Mouse (Mus musculus) hindbrain, embryonic 11.5 days (tissue): ENCODE data around the gene Wdr11. TPM values are rescaled to one million over a fixed set of nuclear protein-coding genes. Genes with fewer than 3 reads are reported as not detected.

ENCODE experiments used
- ATAC-seq: fragments of 200-750 bp; cut with Nextera tagmentation; 2 replicates; pipeline ENCODE4 v1.8.0; 2017; ENCODE audit warnings: mild to moderate bottlenecking, moderate TSS enrichment, moderate library complexity; ENCODE audit not compliant: low FRiP score
- DNase-seq: peaks from one replicate; pipeline ENCODE4 v3.0.0-alpha.2; 2015; ENCODE audit warnings: low spot score
- H3K27ac ChIP-seq: fragments of 300-500 bp; sonication (generic); 2 replicates; pipeline ENCODE4 v1.5.1; 2014; ENCODE audit warnings: mild to moderate bottlenecking, low read depth, low read length
- H3K27me3 ChIP-seq: fragments of 300-500 bp; sonication (generic); 2 replicates; pipeline ENCODE4 v1.6.1; 2014; ENCODE audit warnings: mild to moderate bottlenecking, low read length, moderate library complexity, mixed read lengths; ENCODE audit not compliant: control insufficient read depth, insufficient read depth
- H3K36me3 ChIP-seq: fragments of 300-500 bp; sonication (generic); 2 replicates; pipeline ENCODE4 v1.6.1; 2014; ENCODE audit warnings: mild to moderate bottlenecking, low read length, moderate library complexity, mixed read lengths; ENCODE audit not compliant: control insufficient read depth, insufficient read depth
- H3K4me1 ChIP-seq: fragments of 300-500 bp; sonication (generic); replicated peaks from 2 replicates; pipeline ENCODE4 v1.6.1; 2014; ENCODE audit warnings: low read length, mixed read lengths; ENCODE audit not compliant: control insufficient read depth, insufficient read depth
- H3K4me2 ChIP-seq: fragments of 300-500 bp; sonication (generic); replicated peaks from 2 replicates; pipeline ENCODE4 v1.6.1; 2014; ENCODE audit warnings: mild to moderate bottlenecking, low read depth, low read length
- H3K4me3 ChIP-seq: fragments of 300-500 bp; sonication (generic); 2 replicates; pipeline ENCODE4 v1.5.1; 2014; ENCODE audit warnings: low read depth, low read length
- H3K9ac ChIP-seq: fragments of 300-500 bp; sonication (generic); 2 replicates; pipeline ENCODE4 v1.6.1; 2014; ENCODE audit warnings: low read depth, low read length
- H3K9me3 ChIP-seq: fragments of 300-500 bp; sonication (generic); 2 replicates; pipeline ENCODE4 v1.6.1; 2016; ENCODE audit warnings: low read length; ENCODE audit not compliant: control insufficient read depth
- WGBS: fragments of 180-500 bp; shearing (Covaris S2); extraction: QIAGEN DNeasy Blood & Tissue Kit; methylation state at CpG from one replicate; pipeline ENCODE4 v1.1.7; 2014; 5-methylcytosine and 5-hydroxymethylcytosine counted together
- polyA plus RNA-seq: library from polyadenylated mRNA; unstranded; fragments of >200 nt; fragmentation: Nextera tagmentation; extraction: Ambion mirVana; gene quantifications from 2 replicates; pipeline ENCODE4 v1.2.1, GENCODE M21; 2014

Wdr11 gene
- 34.0 and 35.6 TPM in 2 replicates for polyA plus RNA-seq

DNA sequence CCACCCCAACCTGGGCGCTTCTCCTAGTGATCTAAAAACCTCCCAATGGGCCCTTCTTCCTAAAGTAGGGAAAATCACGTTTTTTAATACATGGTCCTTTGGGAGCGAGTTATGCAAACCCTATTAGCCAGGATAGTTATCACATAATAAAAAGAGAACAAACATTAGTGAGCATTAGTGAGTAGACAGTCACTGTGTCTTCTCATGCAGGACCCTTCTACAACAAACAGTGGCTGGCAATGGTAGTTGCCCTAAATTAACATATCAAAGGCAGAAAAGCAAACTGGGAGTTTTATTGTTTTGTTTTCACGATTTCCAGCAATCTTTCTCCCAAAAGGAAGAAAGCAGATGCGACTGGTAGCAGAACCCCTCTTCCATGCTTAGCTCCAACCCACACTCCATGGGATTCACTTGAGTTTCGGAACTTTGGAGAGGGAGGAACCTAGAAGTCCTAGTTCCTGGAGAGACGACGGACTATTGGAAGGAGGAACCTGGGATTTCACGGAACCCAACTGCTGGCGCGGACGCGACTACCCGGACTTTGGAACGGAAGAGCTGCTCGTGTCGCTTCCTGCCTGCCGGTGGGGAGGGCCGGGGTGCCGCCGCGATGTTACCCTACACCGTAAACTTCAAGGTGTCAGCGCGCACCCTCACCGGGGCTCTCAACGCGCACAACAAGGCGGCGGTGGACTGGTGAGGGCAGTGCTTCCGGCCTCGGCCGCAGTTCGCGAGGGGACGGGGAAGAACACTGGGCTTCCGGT lies at the start of gene Wdr11:
Gene Wdr11 (plus strand): TSS at position 493 of the 761 bp plus-strand sequence.
- Histone ChIP-seq H3K4me1 (no peaks in the 10 kb centered on the region), H3K4me3 (peak within 1 kb of the TSS; percentile 66), H3K27me3 (no peaks in the 10 kb centered on the region), H3K36me3 (no peaks in the 10 kb centered on the region), H3K9ac (peak within 1 kb of the TSS; percentile 82), H3K4me2 (peak within 1 kb of the TSS; percentile 51), H3K9me3 (no peaks in the 10 kb centered on the region), H3K27ac (peak within 1 kb of the TSS; percentile 82)
- ATAC-seq (peak; percentile 84), DNase-seq (peak; percentile 83)
- WGBS, result 4% methylated on average over 37 of the region's 37 CpGs

DNA sequence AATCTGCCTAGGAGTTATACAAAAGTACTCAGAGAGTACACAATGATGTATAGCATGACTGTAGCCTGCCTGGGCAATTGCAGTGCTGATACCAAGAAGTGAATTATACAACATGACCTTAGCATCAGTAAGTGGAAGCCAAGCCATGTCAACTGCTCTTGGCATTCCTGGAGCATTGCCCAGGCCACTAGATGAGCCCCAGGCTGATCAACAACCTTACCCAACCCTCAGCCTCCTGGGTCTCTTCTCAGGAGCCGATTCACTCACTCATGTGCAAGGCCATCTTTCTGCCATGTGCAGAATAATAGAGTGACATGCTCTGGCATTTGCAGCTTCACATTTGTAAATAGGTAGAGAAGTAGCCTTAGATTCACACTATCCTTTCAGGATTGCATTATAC lies 24.1 kb upstream of the Wdr11 start:
- no peaks in the 10 kb centered on the region for H3K36me3 ChIP-seq

DNA sequence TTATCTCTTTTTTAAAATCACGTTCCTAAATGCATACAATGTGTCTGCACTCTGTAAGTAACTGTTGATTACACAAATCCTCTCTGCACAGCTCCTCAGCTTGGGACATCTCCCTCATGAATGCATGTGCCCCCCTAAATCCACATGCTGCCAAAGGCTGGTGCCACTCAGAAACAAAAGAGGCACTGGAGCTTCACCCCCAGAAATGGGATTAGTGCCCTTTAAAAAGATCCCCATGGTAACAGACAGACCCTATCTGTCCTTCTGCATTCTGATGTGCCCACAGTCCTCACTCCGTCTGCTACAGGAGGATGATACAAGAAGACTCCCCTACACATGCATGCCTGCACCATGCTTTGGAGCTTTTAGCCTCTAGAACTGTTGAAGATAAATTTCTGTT lies 23.3 kb upstream of the Wdr11 start:
- peak; percentile 2 for DNase-seq
- Histone ChIP-seq H3K36me3 (no peaks in the 10 kb centered on the region), H3K4me1 (no peaks in the 10 kb centered on the region), H3K27me3 (no peaks in the 10 kb centered on the region), H3K9ac (no peak overlapping the region), H3K4me3 (no peak overlapping the region), H3K27ac (no peak overlapping the region), H3K4me2 (no peak overlapping the region), H3K9me3 (no peaks in the 10 kb centered on the region)
- WGBS, result 35% methylated on average over 2 of the region's 2 CpGs
- no peak for ATAC-seq

More for the DNA sequence above, 24.1 kb upstream of the Wdr11 start:
- Histone ChIP-seq H3K9ac (no peak overlapping the region), H3K27ac (no peak overlapping the region), H3K4me1 (no peaks in the 10 kb centered on the region), H3K9me3 (no peaks in the 10 kb centered on the region), H3K4me2 (no peak overlapping the region), H3K4me3 (no peak overlapping the region), H3K27me3 (no peaks in the 10 kb centered on the region)
- WGBS, result 85% methylated on average over 1 of the region's 1 CpGs
- DNase-seq (no peak), ATAC-seq (no peak)

- no peaks in the 10 kb centered on the region for H3K9me3 ChIP-seq
- no peak overlapping the region for H3K4me2 ChIP-seq
- H3K9ac ChIP-seq, result no peak overlapping the region
- H3K4me1 ChIP-seq, result no peaks in the 10 kb centered on the region
- no peak overlapping the region for H3K27ac ChIP-seq
- no peak overlapping the region for H3K4me3 ChIP-seq
- WGBS, result 78% methylated on average over 4 of the region's 4 CpGs
- ATAC-seq (no peak), DNase-seq (no peak)
- H3K36me3 ChIP-seq, result no peaks in the 10 kb centered on the region
- H3K27me3 ChIP-seq, result no peaks in the 10 kb centered on the region
Observed at GRCm38 (mm10) chr7:129574471-129574870, 17.2 kb upstream of the Wdr11 start.

- Histone ChIP-seq H3K27me3 (no peaks in the 10 kb centered on the region), H3K9ac (no peak overlapping the region), H3K27ac (no peak overlapping the region), H3K36me3 (no peaks in the 10 kb centered on the region), H3K9me3 (no peaks in the 10 kb centered on the region), H3K4me1 (no peaks in the 10 kb centered on the region), H3K4me2 (no peak overlapping the region), H3K4me3 (no peak overlapping the region)
- ATAC-seq, result no peak
- no peak for DNase-seq
- WGBS, result 15% methylated on average over 7 of the region's 7 CpGs
Observed at GRCm38 (mm10) chr7:129575110-129575784, 16.4 kb upstream of the Wdr11 start.

DNA sequence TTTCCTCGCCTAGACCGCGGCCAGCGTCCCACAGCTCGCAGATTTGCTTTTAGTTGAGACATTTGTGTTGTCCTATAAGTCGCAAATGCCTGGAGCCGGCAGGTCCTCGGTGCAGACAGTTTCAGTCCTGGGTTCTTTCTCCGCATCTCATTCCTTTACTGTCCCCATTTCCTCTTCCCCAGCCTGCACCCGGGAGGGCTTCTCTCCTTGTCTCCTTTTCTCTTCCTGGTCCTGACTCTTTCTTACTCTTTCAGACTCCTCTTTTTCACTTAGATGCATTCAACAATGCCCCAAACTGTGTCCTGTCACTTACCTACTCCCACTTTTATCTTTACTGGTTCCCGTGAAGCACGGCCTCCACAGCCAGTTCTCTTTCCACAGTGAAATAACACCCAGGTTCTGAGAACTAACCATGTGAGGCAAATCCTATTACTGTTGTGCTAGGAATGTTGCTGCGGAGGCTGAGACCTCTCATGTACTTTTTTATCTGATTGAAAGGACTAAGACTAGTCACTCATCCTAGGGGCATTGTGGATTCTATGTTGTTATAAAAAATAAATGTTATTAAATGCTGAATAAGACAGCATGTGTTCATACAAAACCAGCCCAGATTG lies 576 bp downstream of the Wdr11 start:
- H3K4me3 ChIP-seq, result peak overlapping the region; percentile 66
- H3K9me3 ChIP-seq, result no peaks in the 10 kb centered on the region
- ATAC-seq (peak; percentile 64), DNase-seq (no peak)
- 2% methylated on average over 13 of the region's 13 CpGs for WGBS
- no peaks in the 10 kb centered on the region for H3K36me3 ChIP-seq
- H3K9ac ChIP-seq, result peak overlapping the region; percentile 82
- peak overlapping the region; percentile 51 for H3K4me2 ChIP-seq
- no peaks in the 10 kb centered on the region for H3K27me3 ChIP-seq
- H3K4me1 ChIP-seq, result no peaks in the 10 kb centered on the region
- H3K27ac ChIP-seq, result peak overlapping the region; percentile 82

DNA sequence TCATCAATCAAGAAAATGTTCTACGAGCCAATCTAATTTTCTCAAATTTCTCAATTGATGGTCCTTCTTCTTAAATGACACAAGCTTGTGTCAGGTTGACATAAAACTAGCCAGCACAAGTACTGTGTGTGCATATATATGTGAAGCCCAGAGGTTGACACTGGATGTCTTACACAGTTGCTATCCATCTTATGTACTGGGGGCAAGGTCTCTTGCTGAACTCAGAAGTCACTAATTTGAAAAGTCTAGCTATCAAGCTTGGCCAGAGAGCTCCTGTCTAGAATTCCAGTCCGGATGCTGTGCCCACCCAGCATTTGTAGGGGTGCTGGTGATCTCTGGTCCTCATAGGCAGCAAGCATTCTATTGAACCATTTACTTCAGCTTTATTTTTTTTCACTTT lies 5.5 kb downstream of the Wdr11 start:
- H3K9me3 ChIP-seq, result no peaks in the 10 kb centered on the region
- no peaks in the 10 kb centered on the region for H3K4me1 ChIP-seq
- no peak for DNase-seq
- no peak overlapping the region for H3K4me3 ChIP-seq
- 96% methylated on average over 2 of the region's 2 CpGs for WGBS
- H3K4me2 ChIP-seq, result no peak overlapping the region
- H3K9ac ChIP-seq, result no peak overlapping the region
- H3K27ac ChIP-seq, result no peak overlapping the region
- H3K27me3 ChIP-seq, result no peaks in the 10 kb centered on the region
- peaks cover 8% of the 10 kb centered on the region for H3K36me3 ChIP-seq
- ATAC-seq, result no peak

- Histone ChIP-seq H3K4me2 (no peak overlapping the region), H3K27ac (no peak overlapping the region), H3K4me3 (no peak overlapping the region), H3K36me3 (0 out of 2 replicates have a peak, but pooled peaks cover 3% of the 10 kb centered on the region), H3K4me1 (no peaks in the 10 kb centered on the region), H3K9me3 (no peaks in the 10 kb centered on the region), H3K27me3 (no peaks in the 10 kb centered on the region), H3K9ac (no peak overlapping the region)
- DNase-seq, result no peak
- ATAC-seq, result no peak
- WGBS, result 93% methylated on average over 8 of the region's 8 CpGs
Observed at GRCm38 (mm10) chr7:129606291-129606690, 14.6 kb downstream of the Wdr11 start.
